Mouse (Mus musculus) small intestine, adult 10 weeks (tissue): ENCODE measurements around the gene Zfp781. TPM values are rescaled to one million over a fixed set of nuclear protein-coding genes. Genes with fewer than 3 reads are reported as not detected.

ENCODE experiments used
- polyA plus RNA-seq: library from polyadenylated mRNA; stranded (reverse); fragments of 350-450 nt; fragmentation: Illumina TruSeq; extraction: RNeasy Lipid Tissue Mini Kit (QIAGEN cat#74804); gene quantifications from one replicate; pipeline ENCODE4 v1.2.3, GENCODE M21; 2014; ENCODE audit warnings: low replicate concordance

Gene Zfp781
- 3.4 TPM for polyA plus RNA-seq

DNA sequence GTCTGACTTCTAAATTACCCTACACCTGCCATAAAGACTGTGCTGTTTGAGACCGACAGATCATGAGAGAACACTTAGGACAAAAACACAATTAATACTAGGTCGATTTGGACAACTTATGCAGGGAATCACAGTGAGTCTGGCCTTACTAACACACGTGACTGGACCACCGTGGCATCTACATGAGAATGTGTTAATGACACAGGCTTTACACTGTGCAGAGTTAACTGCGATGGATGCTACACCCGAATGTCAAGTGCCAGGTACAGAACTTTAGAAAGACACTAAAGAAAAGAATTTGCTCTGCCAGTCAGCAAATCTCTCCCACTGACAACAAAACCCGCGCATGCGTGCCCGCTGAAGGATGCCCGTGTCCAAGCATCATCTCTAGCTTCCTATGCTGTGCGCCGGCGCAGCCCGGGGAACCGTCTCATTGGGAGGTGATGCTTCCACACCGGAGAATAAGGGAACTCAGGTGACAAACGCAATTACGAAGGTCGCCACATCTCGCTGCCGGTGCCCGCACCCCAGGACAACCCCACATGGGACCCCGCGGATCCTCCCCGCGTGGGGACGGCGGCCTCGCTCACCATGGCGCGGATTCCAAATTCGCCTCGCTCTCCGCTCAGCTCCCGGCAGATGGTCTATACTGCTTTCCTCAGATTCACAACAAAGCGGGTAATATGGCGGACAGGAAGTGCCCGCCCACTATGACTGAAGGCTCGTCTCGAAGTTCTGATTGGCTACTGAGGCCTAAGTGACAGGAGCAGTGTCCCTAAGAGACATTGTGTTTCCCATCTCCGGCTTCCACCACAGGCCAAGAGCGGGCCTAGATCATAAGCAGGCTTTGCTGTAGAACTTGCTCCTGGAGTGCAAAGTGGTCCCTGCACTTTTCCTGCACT, at the start of gene Zfp781:
Zfp781 (minus strand) TSS at position 639 of the 902 bp plus-strand sequence.

DNA sequence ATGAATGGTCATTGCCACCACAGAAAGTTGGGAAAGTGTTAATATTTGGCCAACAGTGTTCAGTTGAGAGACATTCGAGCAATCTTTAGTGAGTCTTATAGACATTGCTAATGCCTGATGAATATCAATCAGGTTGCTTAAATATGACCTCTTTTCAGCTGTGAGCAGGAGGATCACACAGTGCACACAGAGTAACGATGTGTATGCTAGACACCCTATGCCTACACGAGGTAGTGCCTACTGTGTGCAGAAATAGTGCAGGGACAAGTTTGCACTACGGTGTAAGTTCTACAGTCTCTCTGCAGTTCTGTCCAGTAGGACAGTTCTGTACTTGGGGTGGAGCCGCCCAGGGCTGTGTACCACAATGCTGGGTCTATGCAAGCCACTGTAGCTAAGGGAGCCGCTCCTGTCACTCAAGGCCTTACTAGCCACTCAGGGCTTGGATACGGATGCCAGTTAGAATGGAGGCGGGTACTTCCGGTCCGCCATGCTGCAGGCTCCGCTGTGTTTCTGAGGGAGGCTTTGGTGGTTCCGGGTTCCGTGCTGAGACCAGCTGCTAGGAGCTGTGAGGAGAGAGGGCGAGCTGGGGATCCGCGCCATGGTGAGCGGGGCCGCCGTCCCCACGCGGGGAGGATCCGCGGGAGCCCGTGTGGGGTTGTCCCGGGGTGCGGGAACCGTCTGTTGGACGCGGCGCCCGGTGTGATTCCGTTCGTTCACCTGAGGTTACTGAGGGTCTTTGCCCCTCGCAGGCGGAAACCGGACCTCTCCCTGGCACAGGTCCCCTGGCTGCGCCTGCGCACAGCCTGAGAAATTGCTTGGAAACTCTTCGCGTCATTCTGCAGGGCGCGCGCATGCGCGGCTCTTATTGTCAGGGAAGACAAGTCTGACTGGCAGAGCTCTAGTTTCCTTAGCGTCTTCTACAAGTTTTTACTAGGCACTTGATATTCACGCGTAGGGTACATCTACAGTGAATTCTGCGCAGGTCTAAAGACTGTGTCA, 66.6 kb downstream of the Zfp781 start, which contains the start of gene Gm32687:
Gm32687 (plus strand) TSS at position 526 of the 999 bp plus-strand sequence.

Other genes starting within 250 kb of the Zfp781 start
- 30.6 TPM for gene Zfp433, start 225.7 kb downstream of the Zfp781 start, polyA plus RNA-seq
- gene Gm3055, start 159.3 kb downstream of the Zfp781 start, polyA plus RNA-seq, result 9.6 TPM
- gene Gm4767, start 118.3 kb downstream of the Zfp781 start, polyA plus RNA-seq, result 3.7 TPM
- 25.4 TPM for gene Gm32687, start 66.5 kb downstream of the Zfp781 start, polyA plus RNA-seq
- 13.8 TPM for gene Zfp873, start 117.6 kb upstream of the Zfp781 start, polyA plus RNA-seq
- 8.8 TPM for gene BC024063, start 152.9 kb upstream of the Zfp781 start, polyA plus RNA-seq
- gene AU041133, start 197.5 kb upstream of the Zfp781 start, polyA plus RNA-seq, result 13.0 TPM